Mouse (Mus musculus): ENCODE results near the gene Nme7.

DNA sequence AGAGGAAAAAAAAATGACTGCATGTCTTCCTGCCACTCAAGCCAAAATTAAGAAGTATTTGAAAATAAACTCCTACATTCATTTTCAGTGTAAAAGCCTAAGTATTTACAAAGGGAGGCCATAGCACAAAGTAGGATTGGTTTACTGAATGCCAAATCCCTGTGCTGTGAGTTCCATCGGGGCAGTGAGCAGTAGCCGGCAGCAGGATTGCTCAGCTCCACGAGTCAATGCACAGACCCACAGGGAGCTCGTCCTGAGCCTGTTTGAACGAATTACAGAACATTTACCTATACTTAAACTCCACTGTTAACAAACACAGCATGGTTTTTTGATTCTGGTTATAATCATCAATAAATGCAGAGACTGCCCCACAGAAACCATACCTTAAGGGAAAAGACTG, 128.7 kb downstream of the Nme7 start:
- no peak for TF ChIP-seq POLR2A (IDR thresholded peaks at IDR 0.05; ENCODE audit: insufficient read length, low read depth)
- no peak for TF ChIP-seq MYOD1 (IDR thresholded peaks at IDR 0.05; ENCODE audit: control insufficient read depth in 1 of 3, insufficient read length in 2 of 3, low read depth in 2 of 3)

All from myocyte (in vitro differentiated cells).